Mouse (Mus musculus) heart, embryonic 11.5 days (tissue): ENCODE measurements around the gene Ppfibp2. TPM values are rescaled to one million over a fixed set of nuclear protein-coding genes. Genes with fewer than 3 reads are reported as not detected.
A peak's percentile ranks its signal among the peaks of the same experiment; 100 is the strongest.

Experiments used
- ATAC-seq: fragments of 200-750 bp; cut with Nextera tagmentation; replicated peaks from 2 replicates; pipeline ENCODE4 v1.8.0; 2017; ENCODE audit warnings: moderate library complexity; ENCODE audit not compliant: insufficient number of reproducible peaks, low FRiP score, low TSS enrichment
- H3K27ac ChIP-seq: fragments of 300-500 bp; sonication (generic); 2 replicates; pipeline ENCODE4 v1.5.1; 2014; ENCODE audit warnings: mild to moderate bottlenecking, low read depth, low read length
- H3K27me3 ChIP-seq: fragments of 300-500 bp; sonication (generic); 2 replicates; pipeline ENCODE4 v1.6.1; 2014; ENCODE audit warnings: mild to moderate bottlenecking, low read length, mixed read lengths; ENCODE audit not compliant: control insufficient read depth, insufficient read depth
- H3K36me3 ChIP-seq: fragments of 300-500 bp; sonication (generic); 2 replicates; pipeline ENCODE4 v1.6.1; 2014; ENCODE audit warnings: mild to moderate bottlenecking, low read length, moderate library complexity, mixed read lengths; ENCODE audit not compliant: control insufficient read depth, insufficient read depth
- H3K4me1 ChIP-seq: fragments of 300-500 bp; sonication (generic); 2 replicates; pipeline ENCODE4 v1.6.1; 2014; ENCODE audit warnings: low read length; ENCODE audit not compliant: control insufficient read depth, insufficient read depth
- H3K4me2 ChIP-seq: fragments of 300-500 bp; sonication (generic); 2 replicates; pipeline ENCODE4 v1.6.1; 2014; ENCODE audit warnings: mild to moderate bottlenecking, moderate library complexity
- H3K4me3 ChIP-seq: fragments of 300-500 bp; sonication (generic); 2 replicates; pipeline ENCODE4 v1.5.1; 2014; ENCODE audit warnings: low read depth, low read length
- H3K9ac ChIP-seq: fragments of 300-500 bp; sonication (generic); 2 replicates; pipeline ENCODE4 v1.6.1; 2014; ENCODE audit warnings: mild to moderate bottlenecking, low read depth, low read length, moderate library complexity
- H3K9me3 ChIP-seq: fragments of 300-500 bp; sonication (generic); replicated peaks from 2 replicates; pipeline ENCODE4 v1.6.1; 2016; ENCODE audit warnings: low read length; ENCODE audit not compliant: control insufficient read depth
- WGBS: fragments of 180-500 bp; shearing (Covaris S2); extraction: QIAGEN DNeasy Blood & Tissue Kit; methylation state at CpG from one replicate; pipeline ENCODE4 v1.1.7; 2014; ENCODE audit not compliant: insufficient replicate concordance; 5-methylcytosine and 5-hydroxymethylcytosine counted together
- polyA plus RNA-seq: library from polyadenylated mRNA; unstranded; fragments of >200 nt; fragmentation: Nextera tagmentation; extraction: Ambion mirVana; gene quantifications from 2 replicates; pipeline ENCODE4 v1.2.1, GENCODE M21; 2014

Ppfibp2 gene
- polyA plus RNA-seq, 1 experiment from 2014 or later, result 6.3 TPM

DNA sequence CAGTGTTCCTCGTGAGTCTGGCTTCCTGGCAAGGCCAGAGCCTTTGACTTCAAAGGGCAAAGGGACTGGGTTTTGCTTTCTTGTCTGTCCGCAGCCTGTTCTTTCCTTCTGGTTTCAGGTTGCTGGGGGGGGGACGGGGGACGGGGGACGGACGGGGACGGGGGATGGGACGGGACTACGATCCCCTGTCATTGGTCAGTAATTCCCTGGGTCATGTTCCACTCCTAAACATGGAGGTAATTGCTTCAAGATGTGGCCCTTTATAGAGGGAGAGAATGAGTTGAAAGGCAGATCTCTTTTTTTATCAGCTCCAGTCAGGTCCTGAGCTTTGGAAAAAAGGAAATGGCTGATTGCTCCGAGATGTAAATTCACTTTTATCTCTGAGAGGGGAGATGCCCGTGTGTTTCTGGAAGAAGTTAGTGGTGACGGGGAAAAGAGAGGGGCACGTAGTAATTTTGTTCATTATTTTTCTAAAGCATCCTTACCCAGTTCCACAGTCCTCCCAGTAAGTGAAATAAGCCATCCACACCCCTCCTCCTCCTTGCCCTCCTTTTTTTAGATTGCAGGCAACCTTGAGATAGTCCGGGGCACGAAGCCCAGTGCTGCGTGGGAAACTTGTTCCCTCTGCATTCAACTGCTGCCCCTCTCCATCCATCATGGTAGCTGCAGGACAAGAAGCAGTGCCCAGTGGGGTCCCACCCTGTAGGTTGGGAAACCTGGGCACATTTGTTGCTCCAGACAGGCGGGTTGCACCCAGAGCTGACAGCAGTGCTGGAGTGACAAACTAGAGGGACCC is 95.6 kb downstream of the Ppfibp2 start:
- Histone ChIP-seq H3K4me3 (no peak overlapping the region), H3K4me2 (peak overlapping the region; percentile 43), H3K9me3 (no peaks in the 10 kb centered on the region), H3K4me1 (peaks cover 21% of the 10 kb centered on the region), H3K27ac (peak overlapping the region; percentile 70), H3K27me3 (no peaks in the 10 kb centered on the region), H3K36me3 (no peaks in the 10 kb centered on the region; the same call in 1 of the 2 replicates), H3K9ac (no peak overlapping the region)
- 9% methylated on average over 17 of the region's 17 CpGs for WGBS
- ATAC-seq, result 0 out of 2 replicates have a peak, but pooled peaks have one; percentile 28

DNA sequence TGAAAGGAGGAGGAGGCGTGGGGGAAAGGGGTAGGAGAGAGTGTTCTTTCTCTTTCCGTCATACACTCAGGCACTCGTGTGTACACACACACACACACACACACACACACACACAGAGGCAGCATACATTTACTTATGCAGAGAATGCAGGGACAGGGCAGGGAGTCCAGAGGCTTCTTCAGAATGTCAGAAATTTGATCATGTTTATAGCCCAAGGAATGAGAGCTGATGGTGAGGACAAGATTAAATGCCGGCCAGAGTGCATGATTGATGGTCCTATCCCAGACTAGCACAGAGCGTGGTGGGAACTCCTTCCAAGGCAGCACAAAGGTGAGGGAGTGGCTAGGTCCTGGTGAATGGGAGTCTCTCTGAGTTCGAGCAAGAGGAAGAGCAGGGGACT is 96.5 kb downstream of the Ppfibp2 start:
- H3K27me3 ChIP-seq, result no peaks in the 10 kb centered on the region
- no peak overlapping the region for H3K4me3 ChIP-seq
- H3K4me1 ChIP-seq, result peaks cover 21% of the 10 kb centered on the region
- no peak overlapping the region for H3K9ac ChIP-seq
- peak; percentile 41; the same call in 1 of the 2 replicates for ATAC-seq
- no peak overlapping the region for H3K4me2 ChIP-seq
- WGBS, result 31% methylated on average over 6 of the region's 6 CpGs
- H3K27ac ChIP-seq, result peak overlapping the region; percentile 70; the same call in 1 of the 2 replicates
- no peaks in the 10 kb centered on the region; the same call in 1 of the 2 replicates for H3K36me3 ChIP-seq
- H3K9me3 ChIP-seq, result no peaks in the 10 kb centered on the region

DNA sequence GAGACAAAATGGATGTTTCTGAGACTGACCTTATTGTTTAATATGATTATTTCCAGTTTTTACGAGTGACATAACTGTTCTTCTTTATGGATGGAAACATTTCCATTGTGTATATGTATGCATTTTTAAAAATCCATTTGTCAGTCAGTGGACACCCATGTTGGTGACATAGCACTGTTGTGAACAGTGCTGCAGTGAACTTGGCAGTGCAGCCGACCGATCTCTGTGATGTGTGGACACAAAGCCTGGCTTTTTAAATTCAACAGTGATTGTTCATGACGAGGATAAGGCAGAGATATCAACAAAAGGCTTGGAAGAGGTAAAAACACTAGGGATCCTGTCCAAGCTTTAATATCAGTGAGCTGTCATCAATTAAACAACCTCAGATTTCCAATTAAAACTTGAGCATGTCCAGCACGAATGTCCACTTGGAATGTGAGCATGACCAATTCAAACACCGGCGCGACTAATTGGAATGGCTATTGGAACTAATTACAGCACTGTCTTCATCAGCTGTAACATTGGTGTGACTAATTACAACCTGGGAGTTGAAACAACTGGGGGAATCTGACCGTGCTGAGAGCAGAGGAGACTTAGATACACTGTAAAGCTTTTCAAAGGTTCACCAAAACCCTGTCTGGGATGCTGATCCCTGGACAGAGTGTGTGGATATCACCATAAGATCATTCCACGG is 99.4 kb downstream of the Ppfibp2 start:
- no peaks in the 10 kb centered on the region for H3K27me3 ChIP-seq
- WGBS, result 71% methylated on average over 10 of the region's 10 CpGs
- H3K36me3 ChIP-seq, result no peaks in the 10 kb centered on the region; the same call in 1 of the 2 replicates
- no peak overlapping the region for H3K4me2 ChIP-seq
- no peak overlapping the region for H3K4me3 ChIP-seq
- H3K9ac ChIP-seq, result no peak overlapping the region
- ATAC-seq, result no peak
- H3K27ac ChIP-seq, result no peak overlapping the region
- H3K9me3 ChIP-seq, result no peaks in the 10 kb centered on the region
- peaks cover 21% of the 10 kb centered on the region for H3K4me1 ChIP-seq

DNA sequence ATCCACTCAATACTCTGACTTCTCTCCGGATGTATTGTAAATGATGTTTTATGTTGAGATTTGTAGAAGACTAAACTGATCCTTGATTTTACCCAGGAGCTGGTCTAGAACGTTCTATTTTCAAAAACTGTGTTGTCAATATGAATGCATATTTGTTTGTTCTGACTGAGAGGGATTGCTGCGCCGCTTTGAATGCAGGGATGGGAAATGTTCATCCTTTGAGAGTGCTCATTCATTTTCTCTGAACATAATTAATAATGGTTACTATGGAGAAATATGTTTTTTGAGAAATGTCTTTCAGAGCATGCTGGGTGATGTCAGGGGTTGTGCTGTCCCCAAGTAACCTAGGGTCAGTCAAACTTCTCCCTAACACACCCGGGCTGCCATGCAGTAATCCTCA is 102.1 kb downstream of the Ppfibp2 start:
- no peak overlapping the region for H3K4me3 ChIP-seq
- H3K27ac ChIP-seq, result no peak overlapping the region
- H3K36me3 ChIP-seq, result no peaks in the 10 kb centered on the region; the same call in 1 of the 2 replicates
- no peak overlapping the region for H3K4me2 ChIP-seq
- no peaks in the 10 kb centered on the region for H3K27me3 ChIP-seq
- no peak for ATAC-seq
- H3K9me3 ChIP-seq, result no peaks in the 10 kb centered on the region
- no peak overlapping the region for H3K9ac ChIP-seq
- 86% methylated on average over 5 of the region's 5 CpGs for WGBS
- H3K4me1 ChIP-seq, result peaks cover 2% of the 10 kb centered on the region; the same call in 1 of the 2 replicates

DNA sequence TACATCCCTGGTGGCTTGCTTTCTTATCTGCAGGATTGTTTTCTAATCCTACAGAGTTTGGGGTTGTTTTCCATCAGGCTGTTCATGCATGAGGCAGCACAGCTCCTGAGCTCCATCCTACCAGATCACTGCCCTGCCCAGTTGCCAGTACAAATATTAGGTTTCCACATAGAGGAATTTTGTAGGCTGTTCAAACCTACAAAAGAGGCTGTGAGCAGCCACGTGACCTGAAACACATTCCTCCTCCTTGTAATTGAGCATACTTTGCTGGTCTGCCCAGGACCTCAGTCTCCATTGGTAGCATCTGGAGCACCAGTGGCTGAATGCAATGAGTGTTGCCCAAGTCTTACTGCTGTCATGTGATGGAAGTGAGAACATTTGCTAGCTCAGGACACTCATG is 104.9 kb downstream of the Ppfibp2 start:
- Histone ChIP-seq H3K4me3 (no peak overlapping the region), H3K4me1 (no peaks in the 10 kb centered on the region), H3K27ac (no peak overlapping the region), H3K9me3 (no peaks in the 10 kb centered on the region), H3K4me2 (no peak overlapping the region), H3K27me3 (no peaks in the 10 kb centered on the region), H3K36me3 (no peaks in the 10 kb centered on the region; the same call in 1 of the 2 replicates), H3K9ac (no peak overlapping the region)
- no peak for ATAC-seq
- 56% methylated on average over 1 of the region's 1 CpGs for WGBS

DNA sequence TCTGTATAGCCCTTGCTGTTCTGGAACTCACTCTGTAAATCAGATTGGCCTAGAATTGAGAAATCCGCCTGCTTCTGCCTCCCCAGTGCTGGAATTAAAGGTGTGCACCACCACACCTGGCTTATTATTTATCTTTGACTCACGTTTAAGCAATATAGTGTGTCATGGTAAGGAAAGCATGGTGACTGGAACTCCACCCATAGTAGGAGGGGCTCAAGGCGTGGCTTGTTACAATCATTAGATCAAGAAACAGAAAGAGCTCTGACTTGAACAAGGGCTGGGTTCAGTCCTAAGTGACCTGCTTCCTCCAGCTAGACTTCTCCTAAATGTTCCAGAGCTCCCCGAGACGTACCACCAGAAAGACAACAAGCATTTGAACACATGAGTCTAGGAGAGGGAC is 105.6 kb downstream of the Ppfibp2 start:
- whole genome bisulfite sequencing, result 80% methylated on average over 5 of the region's 5 CpGs
- no peak for ATAC-seq

DNA sequence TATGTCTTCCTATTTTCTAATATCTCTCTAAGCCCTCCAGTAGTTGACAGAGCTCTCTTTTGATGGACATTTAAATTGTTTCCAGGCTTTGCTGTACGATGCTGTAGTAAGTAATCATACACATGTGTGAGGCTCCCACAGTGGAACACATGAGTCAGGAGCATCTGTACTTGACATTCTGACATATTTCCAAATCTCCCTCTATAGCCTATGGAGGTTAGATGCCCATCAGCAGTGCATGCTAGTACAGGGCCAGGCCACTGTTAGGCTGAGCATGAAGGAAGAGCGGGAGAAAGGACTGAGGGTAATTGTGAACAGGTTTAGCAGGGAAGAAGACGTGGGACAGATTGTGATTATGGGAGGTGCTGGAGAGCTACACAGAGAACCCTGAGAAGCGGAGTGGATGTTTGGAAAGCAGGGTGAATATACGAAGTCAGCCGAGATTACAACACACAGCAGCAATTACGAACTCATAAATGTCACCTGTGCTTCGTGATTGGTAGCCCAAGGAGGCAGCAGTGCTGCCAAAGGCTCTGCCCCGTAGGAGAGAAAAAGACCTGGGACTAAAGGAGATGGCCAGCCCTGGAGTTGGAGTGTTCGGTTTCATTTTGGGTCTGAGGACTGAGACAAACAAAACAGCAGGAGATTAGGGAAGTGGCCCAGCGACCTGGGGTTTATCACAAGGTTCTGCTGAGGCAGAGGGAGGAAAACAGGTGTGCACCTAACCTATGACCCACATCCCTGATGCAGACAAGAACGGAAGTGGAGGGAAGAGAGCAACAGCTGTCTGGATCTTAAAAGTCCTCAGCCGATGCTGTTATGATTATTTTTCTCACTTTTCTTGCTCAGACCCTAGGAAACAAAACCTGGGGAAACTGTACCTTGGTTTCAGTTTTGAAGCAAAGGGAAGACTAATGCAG is 107.7 kb downstream of the Ppfibp2 start:
- no peak for ATAC-seq
- no peak overlapping the region for H3K4me3 ChIP-seq
- H3K4me2 ChIP-seq, result no peak overlapping the region
- H3K4me1 ChIP-seq, result peaks cover 2% of the 10 kb centered on the region
- H3K9me3 ChIP-seq, result no peaks in the 10 kb centered on the region
- WGBS, result 64% methylated on average over 13 of the region's 13 CpGs
- no peaks in the 10 kb centered on the region for H3K27me3 ChIP-seq
- H3K9ac ChIP-seq, result no peak overlapping the region
- no peak overlapping the region for H3K27ac ChIP-seq
- no peaks in the 10 kb centered on the region for H3K36me3 ChIP-seq

More for the DNA sequence above, 105.6 kb downstream of the Ppfibp2 start:
- Histone ChIP-seq H3K27ac (no peak overlapping the region), H3K4me3 (no peak overlapping the region), H3K27me3 (no peaks in the 10 kb centered on the region), H3K4me2 (no peak overlapping the region), H3K9me3 (no peaks in the 10 kb centered on the region), H3K9ac (no peak overlapping the region), H3K36me3 (no peaks in the 10 kb centered on the region; the same call in 1 of the 2 replicates), H3K4me1 (no peaks in the 10 kb centered on the region)

DNA sequence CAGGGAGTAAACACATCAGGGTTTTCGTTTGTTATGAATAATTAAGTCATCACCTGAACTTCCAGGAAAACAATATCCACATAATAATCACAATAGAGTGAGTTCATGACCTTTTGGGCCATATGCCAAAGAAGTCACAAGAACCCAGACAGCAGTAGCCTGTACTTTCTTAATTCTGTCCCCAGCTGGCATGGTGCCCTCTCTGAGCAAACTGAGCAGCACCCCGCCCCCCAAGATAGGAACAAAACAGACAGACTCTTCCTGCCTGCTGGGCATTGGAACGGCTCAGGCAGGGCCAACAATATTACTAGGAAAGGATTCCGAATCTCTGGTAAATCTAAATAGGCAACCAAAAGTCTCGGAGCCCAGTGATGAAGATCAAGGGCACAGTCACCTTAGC is 110.9 kb downstream of the Ppfibp2 start:
- H3K27ac ChIP-seq, result no peak overlapping the region
- peaks cover 13% of the 10 kb centered on the region for H3K4me1 ChIP-seq
- no peak overlapping the region for H3K4me3 ChIP-seq
- H3K9me3 ChIP-seq, result no peaks in the 10 kb centered on the region
- no peaks in the 10 kb centered on the region for H3K36me3 ChIP-seq
- H3K27me3 ChIP-seq, result no peaks in the 10 kb centered on the region
- H3K4me2 ChIP-seq, result no peak overlapping the region
- H3K9ac ChIP-seq, result no peak overlapping the region
- WGBS, result 73% methylated on average over 5 of the region's 5 CpGs
- no peak for ATAC-seq
